Mouse (Mus musculus) embryonic fibroblast, embryonic 13.5 days (primary cell): Measurements from ENCODE around the gene Bmpr1b. TPM values are rescaled to one million over a fixed set of nuclear protein-coding genes. Genes with fewer than 3 reads are reported as not detected.

Source experiments
- H3K27ac ChIP-seq: 2 replicates; pipeline ENCODE4 v1.5.1; 2012; ENCODE audit warnings: low read length, control low read depth, inconsistent platforms; ENCODE audit not compliant: insufficient read depth
- H3K4me1 ChIP-seq: 2 replicates; pipeline ENCODE4 v1.6.1; 2011; ENCODE audit warnings: low read length; ENCODE audit not compliant: control insufficient read depth, insufficient read depth
- H3K4me3 ChIP-seq: 2 replicates; pipeline ENCODE4 v1.5.1; 2011; ENCODE audit warnings: mild to moderate bottlenecking, control low read depth, low read length; ENCODE audit not compliant: insufficient read depth
- CTCF ChIP-seq: IDR thresholded peaks from 2 replicates; pipeline ENCODE4 v1.5.1; 2011; ENCODE audit warnings: mild to moderate bottlenecking, control low read depth, low read length, moderate library complexity, borderline replicate concordance; ENCODE audit not compliant: insufficient read depth
- POLR2A ChIP-seq: IDR thresholded peaks from 2 replicates; pipeline ENCODE4 v1.6.1; 2011; ENCODE audit warnings: low read depth, mild to moderate bottlenecking, control low read depth, low read length, moderate library complexity
- polyA plus RNA-seq: library from polyadenylated mRNA; stranded (reverse); fragments of >200 nt; gene quantifications from 2 replicates; pipeline ENCODE4 v1.2.4, GENCODE M21; 2011; ENCODE audit warnings: low read depth; ENCODE audit not compliant: missing spikeins, insufficient read length

The Bmpr1b gene
- polyA plus RNA-seq, 1 experiment: 9.2 TPM

GRCm38 (mm10) chr3:141804133-141804532 is 365.1 kb downstream of the Bmpr1b start:
- TF ChIP-seq POLR2A (no peak), CTCF (no peak)
- Histone ChIP-seq H3K4me1 (no peaks in the 10 kb centered on the region), H3K4me3 (no peak overlapping the region), H3K27ac (no peak overlapping the region)

DNA sequence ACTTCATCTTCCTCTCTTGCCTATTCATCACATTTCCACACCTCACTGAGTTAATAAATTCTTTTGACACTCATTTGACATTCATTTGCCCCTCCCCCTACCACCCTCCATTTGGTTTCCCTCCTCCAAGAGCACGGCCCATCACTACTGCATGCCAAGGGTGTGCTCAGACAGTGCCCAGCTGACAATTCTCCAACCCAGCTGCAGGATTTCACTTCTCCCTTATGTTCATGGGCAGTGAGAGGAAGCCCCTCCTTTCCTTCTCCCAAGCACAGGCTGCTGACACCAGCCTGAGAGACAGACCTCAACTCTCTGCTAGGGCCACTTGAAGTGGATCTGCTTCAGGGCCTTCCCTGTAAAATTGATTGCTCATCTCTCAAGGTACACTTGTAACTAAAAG is 371.4 kb downstream of the Bmpr1b start:
- TF ChIP-seq CTCF (no peak), POLR2A (no peak)
- no peak overlapping the region for H3K4me3 ChIP-seq

DNA sequence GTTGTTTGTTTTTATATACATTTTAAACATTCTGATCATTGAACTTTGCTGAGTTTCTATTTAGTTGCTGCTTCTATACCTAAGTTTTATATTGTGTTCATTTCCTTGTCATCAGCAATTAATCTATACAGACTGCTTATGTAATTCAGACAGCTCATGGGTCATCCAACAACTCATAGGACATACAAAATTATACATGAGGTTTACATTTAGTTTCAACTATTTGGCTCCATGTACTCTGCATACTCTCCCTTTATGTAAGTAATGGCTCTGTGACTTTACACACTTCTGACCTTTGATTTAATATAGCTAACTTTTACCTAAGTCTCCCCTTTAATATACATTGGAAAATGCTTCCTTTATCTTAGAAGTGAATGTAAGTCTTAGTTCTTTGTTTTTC is 371.9 kb downstream of the Bmpr1b start:
- no peak overlapping the region for H3K27ac ChIP-seq
- no peak for TF ChIP-seq CTCF
- TF ChIP-seq POLR2A: no peak
- H3K4me1 ChIP-seq: no peaks in the 10 kb centered on the region
- no peak overlapping the region for H3K4me3 ChIP-seq

More for the DNA sequence above, 371.4 kb downstream of the Bmpr1b start:
- no peak overlapping the region for H3K27ac ChIP-seq
- no peaks in the 10 kb centered on the region for H3K4me1 ChIP-seq

- TF ChIP-seq POLR2A (no peak), CTCF (no peak)
- peaks cover 2% of the 10 kb centered on the region; the same call in 1 of the 2 replicates for H3K4me1 ChIP-seq
- no peak overlapping the region for H3K27ac ChIP-seq
- no peak overlapping the region for H3K4me3 ChIP-seq
Observed at GRCm38 (mm10) chr3:141794371-141794770, 374.9 kb downstream of the Bmpr1b start.

- Histone ChIP-seq H3K27ac (no peak overlapping the region), H3K4me3 (no peak overlapping the region), H3K4me1 (peaks cover 2% of the 10 kb centered on the region; the same call in 1 of the 2 replicates)
- no peak for TF ChIP-seq POLR2A
- TF ChIP-seq CTCF: no peak
Observed at GRCm38 (mm10) chr3:141793755-141794154, 375.5 kb downstream of the Bmpr1b start.

GRCm38 (mm10) chr3:141792106-141792505 is 377.1 kb downstream of the Bmpr1b start:
- H3K4me1 ChIP-seq: peaks cover 2% of the 10 kb centered on the region; the same call in 1 of the 2 replicates
- H3K27ac ChIP-seq: no peak overlapping the region
- no peak overlapping the region for H3K4me3 ChIP-seq
- no peak for TF ChIP-seq CTCF
- no peak for TF ChIP-seq POLR2A

- Histone ChIP-seq H3K27ac (peak overlapping the region; percentile 61; the same call in 1 of the 2 replicates), H3K4me3 (no peak overlapping the region), H3K4me1 (peaks cover 2% of the 10 kb centered on the region; the same call in 1 of the 2 replicates)
- TF ChIP-seq CTCF (no peak), POLR2A (no peak)
Observed at GRCm38 (mm10) chr3:141791026-141791780, 378.0 kb downstream of the Bmpr1b start.

Other genes with a start within 250 kb of the Bmpr1b start
- 192 and 292 TPM in 2 replicates for gene Pdlim5, start 226.3 kb upstream of the Bmpr1b start, polyA plus RNA-seq